Mouse (Mus musculus): Measurements from ENCODE around the gene Nmb.

Gene Nmb

GRCm38 (mm10) chr7:80855316-80855715 is 49.6 kb downstream of the Nmb start:
- DNase-seq = no peak

GRCm38 (mm10) chr7:80853218-80853617 is 51.7 kb downstream of the Nmb start:
- no peak for DNase-seq
